Mouse (Mus musculus) ovary, postnatal 14 days (tissue): Measurements from ENCODE around the gene Stox2.

Experiments
- DNase-seq: peaks from one replicate; pipeline ENCODE4 v3.0.0; 2022; ENCODE audit warnings: low spot score

The Stox2 gene

GRCm38 (mm10) chr8:47289641-47290040 lies 156.5 kb downstream of the Stox2 start:
- no peak for DNase-seq

GRCm38 (mm10) chr8:47288866-47289541 lies 157.2 kb downstream of the Stox2 start:
- peak; percentile 51 for DNase-seq

GRCm38 (mm10) chr8:47288131-47288865 lies 157.9 kb downstream of the Stox2 start:
- DNase-seq = peak; percentile 18

- DNase-seq = peak; percentile 5
These were observed 158.5 kb downstream of the Stox2 start for GRCm38 (mm10) chr8:47287641-47288130.

GRCm38 (mm10) chr8:47287201-47287621 lies 159.0 kb downstream of the Stox2 start:
- no peak for DNase-seq

- DNase-seq = no peak
These were observed 160.0 kb downstream of the Stox2 start for GRCm38 (mm10) chr8:47286081-47286700.

- no peak for DNase-seq
These were observed 160.7 kb downstream of the Stox2 start for GRCm38 (mm10) chr8:47285435-47285834.

- DNase-seq = no peak
These were observed 161.5 kb downstream of the Stox2 start for GRCm38 (mm10) chr8:47284329-47285326.

- no peak for DNase-seq
These were observed 166.3 kb downstream of the Stox2 start for GRCm38 (mm10) chr8:47279898-47280297.

GRCm38 (mm10) chr8:47278211-47278610 lies 168.0 kb downstream of the Stox2 start:
- no peak for DNase-seq

GRCm38 (mm10) chr8:47268931-47269330 lies 177.2 kb downstream of the Stox2 start:
- no peak for DNase-seq

- DNase-seq = no peak
These were observed 177.9 kb downstream of the Stox2 start for GRCm38 (mm10) chr8:47268062-47268822.

- no peak for DNase-seq
These were observed 182.9 kb downstream of the Stox2 start for GRCm38 (mm10) chr8:47263070-47263843.

- no peak for DNase-seq
These were observed 185.2 kb downstream of the Stox2 start for GRCm38 (mm10) chr8:47260751-47261474.

- no peak for DNase-seq
These were observed 195.3 kb downstream of the Stox2 start for GRCm38 (mm10) chr8:47250832-47251231.

GRCm38 (mm10) chr8:47245116-47245515 lies 201.0 kb downstream of the Stox2 start:
- no peak for DNase-seq

GRCm38 (mm10) chr8:47244202-47244601 lies 202.0 kb downstream of the Stox2 start:
- no peak for DNase-seq

GRCm38 (mm10) chr8:47243631-47244030 lies 202.5 kb downstream of the Stox2 start:
- no peak for DNase-seq

- no peak for DNase-seq
These were observed 203.0 kb downstream of the Stox2 start for GRCm38 (mm10) chr8:47243016-47243630.
